Mouse (Mus musculus): ENCODE results near the gene Sv2a. TPM values are rescaled to one million over a fixed set of nuclear protein-coding genes. Genes with fewer than 3 reads are reported as not detected.
"Not testable (repeated sequence)": the region's sequence is repeated elsewhere in the genome, so short reads cannot be mapped to it uniquely, and the experiment has no call there.

Sv2a gene
- polyA plus RNA-seq, 1 experiment from 2014 or later = 10.8 TPM

DNA sequence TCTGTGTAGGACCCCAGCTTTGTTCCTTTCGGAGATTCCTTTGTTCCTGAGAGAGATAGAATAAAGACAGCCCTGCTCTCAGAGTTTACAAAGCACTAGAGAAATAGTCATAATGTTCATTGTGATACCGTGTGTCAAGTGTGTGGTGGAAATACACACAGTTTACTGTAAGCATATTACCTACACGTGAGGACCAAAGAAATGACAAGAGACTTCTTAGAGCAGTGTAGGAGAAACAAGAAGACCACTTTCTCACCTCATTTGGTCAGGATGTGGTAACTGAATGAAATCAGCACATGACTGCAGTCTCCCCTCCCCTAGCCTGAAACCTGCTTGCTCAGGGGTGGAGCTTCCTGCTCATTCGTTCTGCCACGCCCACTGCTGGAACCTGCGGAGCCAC, 17.2 kb downstream of the Sv2a start:
- peak overlapping the region; percentile 44 for H3K9ac ChIP-seq (ENCODE audit: low read depth, low read length)
- ATAC-seq (ENCODE audit: low FRiP score) = peak; percentile 12; the same call in 1 of the 2 replicates

DNA sequence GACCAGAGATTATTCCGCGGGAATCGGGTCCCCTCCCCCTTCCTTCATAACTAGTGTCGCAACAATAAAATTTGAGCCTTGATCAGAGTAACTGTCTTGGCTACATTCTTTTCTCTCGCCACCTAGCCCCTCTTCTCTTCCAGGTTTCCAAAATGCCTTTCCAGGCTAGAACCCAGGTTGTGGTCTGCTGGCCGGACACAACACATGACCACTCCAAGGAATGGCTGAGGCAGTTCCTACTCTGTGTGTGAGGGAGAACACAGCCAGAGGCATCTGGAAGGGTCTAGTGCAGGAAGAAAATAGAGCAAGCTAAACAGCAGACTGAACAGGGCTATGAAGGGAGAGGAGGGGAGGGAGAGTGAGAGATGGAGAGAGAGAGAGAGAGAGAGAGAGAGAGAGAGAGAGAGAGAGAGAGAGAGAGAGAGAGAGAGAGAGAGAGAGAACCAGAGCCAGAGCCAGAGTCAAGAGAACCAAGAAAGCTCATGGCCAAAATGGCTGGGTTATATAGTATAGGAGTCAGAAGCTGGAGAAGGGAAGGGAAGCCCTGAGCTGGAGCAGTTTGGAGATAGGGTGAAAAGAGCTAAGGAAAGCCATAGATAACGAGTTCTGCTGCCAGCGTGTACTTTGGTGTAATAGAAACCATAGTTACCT, 17.8 kb downstream of the Sv2a start:
- not testable (repeated sequence) for H3K4me2 ChIP-seq (replicated peaks; ENCODE audit: low read depth, low read length); H3K4me1 ChIP-seq (replicated peaks; ENCODE audit: control insufficient read depth, insufficient read depth, low read length); DNase-seq (ENCODE audit: low spot score); H3K4me3 ChIP-seq (ENCODE audit: low read depth, low read length); H3K9me3 ChIP-seq (ENCODE audit: control insufficient read depth, low read length); H3K27me3 ChIP-seq (ENCODE audit: control insufficient read depth, insufficient read depth, low read length); H3K27ac ChIP-seq (ENCODE audit: low read depth, low read length); H3K9ac ChIP-seq (ENCODE audit: low read depth, low read length); ATAC-seq (ENCODE audit: low FRiP score); H3K36me3 ChIP-seq (ENCODE audit: control insufficient read depth, insufficient read depth, low read length)
- WGBS = 34% methylated on average over 6 of the region's 8 CpGs

More for the DNA sequence above, 17.2 kb downstream of the Sv2a start:
- Histone ChIP-seq H3K9me3 (ENCODE audit: control insufficient read depth, low read length) (no peaks in the 10 kb centered on the region), H3K36me3 (ENCODE audit: control insufficient read depth, insufficient read depth, low read length) (no peaks in the 10 kb centered on the region), H3K4me1 (replicated peaks; ENCODE audit: control insufficient read depth, insufficient read depth, low read length) (peaks cover 4% of the 10 kb centered on the region; the same call in 1 of the 2 replicates), H3K27ac (ENCODE audit: low read depth, low read length) (no peak overlapping the region), H3K27me3 (ENCODE audit: control insufficient read depth, insufficient read depth, low read length) (no peaks in the 10 kb centered on the region), H3K4me2 (replicated peaks; ENCODE audit: low read depth, low read length) (peak overlapping the region; percentile 92), H3K4me3 (ENCODE audit: low read depth, low read length) (no peak overlapping the region)
- WGBS = 6% methylated on average over 6 of the region's 6 CpGs
- no peak for DNase-seq (ENCODE audit: low spot score)

DNA sequence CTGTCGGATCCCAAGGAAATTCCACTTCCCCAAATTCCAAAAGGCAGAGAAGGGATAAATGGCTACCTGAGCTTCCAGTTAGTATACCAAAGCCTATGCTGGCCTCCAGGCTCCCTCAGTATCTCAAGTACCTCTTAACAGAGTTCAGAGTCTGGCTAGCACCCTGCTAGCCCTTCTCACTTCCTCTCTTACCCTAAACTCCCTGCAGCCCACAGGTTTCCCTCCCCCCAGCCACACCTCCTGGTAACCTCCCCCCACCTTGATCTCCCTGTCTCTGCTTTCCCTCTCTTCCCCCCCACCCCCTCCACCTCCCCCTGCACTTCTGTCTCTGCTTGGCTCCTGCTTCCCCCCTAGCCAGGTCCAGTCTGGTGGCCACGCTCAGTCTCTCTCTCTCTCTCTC, 18.8 kb downstream of the Sv2a start:
- Histone ChIP-seq H3K27me3 (ENCODE audit: control insufficient read depth, insufficient read depth, low read length) (no peaks in the 10 kb centered on the region), H3K9me3 (ENCODE audit: control insufficient read depth, low read length) (no peaks in the 10 kb centered on the region), H3K4me3 (ENCODE audit: low read depth, low read length) (no peak overlapping the region), H3K4me2 (replicated peaks; ENCODE audit: low read depth, low read length) (no peak overlapping the region), H3K27ac (ENCODE audit: low read depth, low read length) (no peak overlapping the region), H3K36me3 (ENCODE audit: control insufficient read depth, insufficient read depth, low read length) (no peaks in the 10 kb centered on the region), H3K9ac (ENCODE audit: low read depth, low read length) (no peak overlapping the region), H3K4me1 (replicated peaks; ENCODE audit: control insufficient read depth, insufficient read depth, low read length) (peaks cover 4% of the 10 kb centered on the region; the same call in 1 of the 2 replicates)
- DNase-seq (ENCODE audit: low spot score) (no peak), ATAC-seq (ENCODE audit: low FRiP score) (no peak)
- 69% methylated on average over 2 of the region's 2 CpGs for WGBS

GRCm38 (mm10) chr3:96207819-96208218, 26.9 kb downstream of the Sv2a start:
- no peak overlapping the region for H3K4me3 ChIP-seq (ENCODE audit: low read depth, low read length)
- no peaks in the 10 kb centered on the region for H3K9me3 ChIP-seq (ENCODE audit: control insufficient read depth, low read length)
- DNase-seq (ENCODE audit: low spot score) = no peak
- WGBS = 87% methylated on average over 3 of the region's 3 CpGs
- no peak overlapping the region for H3K4me2 ChIP-seq (replicated peaks; ENCODE audit: low read depth, low read length)
- no peak overlapping the region for H3K9ac ChIP-seq (ENCODE audit: low read depth, low read length)
- H3K36me3 ChIP-seq (ENCODE audit: control insufficient read depth, insufficient read depth, low read length) = no peaks in the 10 kb centered on the region
- no peaks in the 10 kb centered on the region for H3K4me1 ChIP-seq (replicated peaks; ENCODE audit: control insufficient read depth, insufficient read depth, low read length)
- ATAC-seq (ENCODE audit: low FRiP score) = no peak
- no peak overlapping the region for H3K27ac ChIP-seq (ENCODE audit: low read depth, low read length)
- no peaks in the 10 kb centered on the region for H3K27me3 ChIP-seq (ENCODE audit: control insufficient read depth, insufficient read depth, low read length)

DNA sequence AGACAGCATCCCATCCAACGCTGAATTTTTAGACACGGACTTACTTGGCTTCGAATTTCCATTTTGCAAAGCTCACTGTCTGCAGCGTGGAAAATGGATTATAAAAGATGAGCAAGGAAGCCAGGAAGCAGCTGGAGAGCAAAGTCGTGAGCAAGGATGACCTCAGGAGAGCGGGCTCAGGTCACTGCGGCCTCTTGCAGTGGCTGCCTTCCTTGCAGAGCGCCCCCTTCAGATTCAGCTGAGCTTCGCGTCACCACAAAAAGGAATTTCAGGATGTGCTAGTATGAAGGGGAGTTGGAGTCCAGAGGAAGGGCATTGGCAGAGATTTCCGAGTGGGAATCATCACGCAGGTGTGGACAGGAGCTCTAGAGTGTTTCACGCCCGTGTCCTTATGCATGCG, 28.3 kb downstream of the Sv2a start:
- Histone ChIP-seq H3K27ac (ENCODE audit: low read depth, low read length) (no peak overlapping the region), H3K36me3 (ENCODE audit: control insufficient read depth, insufficient read depth, low read length) (no peaks in the 10 kb centered on the region), H3K27me3 (ENCODE audit: control insufficient read depth, insufficient read depth, low read length) (no peaks in the 10 kb centered on the region), H3K4me2 (replicated peaks; ENCODE audit: low read depth, low read length) (no peak overlapping the region), H3K4me1 (replicated peaks; ENCODE audit: control insufficient read depth, insufficient read depth, low read length) (no peaks in the 10 kb centered on the region), H3K9me3 (ENCODE audit: control insufficient read depth, low read length) (no peaks in the 10 kb centered on the region), H3K4me3 (ENCODE audit: low read depth, low read length) (no peak overlapping the region), H3K9ac (ENCODE audit: low read depth, low read length) (no peak overlapping the region)
- ATAC-seq (ENCODE audit: low FRiP score) (no peak), DNase-seq (ENCODE audit: low spot score) (peak; percentile 22)
- WGBS = 22% methylated on average over 15 of the region's 15 CpGs

GRCm38 (mm10) chr3:96219191-96219641, 38.3 kb downstream of the Sv2a start:
- DNase-seq (ENCODE audit: low spot score) (no peak), ATAC-seq (ENCODE audit: low FRiP score) (peak; percentile 47)
- H3K36me3 ChIP-seq (ENCODE audit: control insufficient read depth, insufficient read depth, low read length) = no peaks in the 10 kb centered on the region
- peak overlapping the region; percentile 62 for H3K4me3 ChIP-seq (ENCODE audit: low read depth, low read length)
- H3K9ac ChIP-seq (ENCODE audit: low read depth, low read length) = peak overlapping the region; percentile 84
- H3K4me1 ChIP-seq (replicated peaks; ENCODE audit: control insufficient read depth, insufficient read depth, low read length) = peaks cover 6% of the 10 kb centered on the region
- H3K9me3 ChIP-seq (ENCODE audit: control insufficient read depth, low read length) = no peaks in the 10 kb centered on the region
- H3K27me3 ChIP-seq (ENCODE audit: control insufficient read depth, insufficient read depth, low read length) = no peaks in the 10 kb centered on the region
- H3K27ac ChIP-seq (ENCODE audit: low read depth, low read length) = peak overlapping the region; percentile 96
- under 1% methylated on average over 12 of the region's 12 CpGs for WGBS
- peak overlapping the region; percentile 87 for H3K4me2 ChIP-seq (replicated peaks; ENCODE audit: low read depth, low read length)

DNA sequence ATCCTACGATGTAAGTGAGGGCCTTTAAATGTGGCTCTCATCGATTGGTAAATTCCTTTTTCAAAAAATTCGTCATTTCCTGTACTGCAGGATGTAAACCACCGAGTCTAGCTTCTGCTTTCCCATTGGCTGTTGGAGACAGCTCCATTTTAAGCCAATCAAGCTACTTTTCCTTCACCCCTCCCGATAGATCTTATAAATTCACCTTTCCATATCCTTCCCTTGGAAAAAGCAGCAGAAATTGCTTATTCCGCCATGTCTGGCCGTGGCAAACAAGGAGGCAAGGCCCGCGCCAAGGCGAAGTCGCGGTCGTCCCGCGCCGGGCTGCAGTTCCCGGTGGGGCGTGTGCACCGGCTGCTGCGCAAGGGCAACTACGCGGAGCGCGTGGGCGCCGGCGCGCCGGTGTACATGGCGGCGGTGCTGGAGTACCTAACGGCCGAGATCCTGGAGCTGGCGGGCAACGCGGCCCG, 38.7 kb downstream of the Sv2a start, which contains the start of the genes Bola1 and Hist2h2ab:
TSS of gene Bola1 (minus strand) at position 49 of the 470 bp plus-strand sequence.
TSS of gene Hist2h2ab (plus strand) at position 205 of the 470 bp plus-strand sequence.
- Histone ChIP-seq H3K27ac (ENCODE audit: low read depth, low read length) (peak within 1 kb of the TSS; percentile 96), H3K9me3 (ENCODE audit: control insufficient read depth, low read length) (no peaks in the 10 kb centered on the region), H3K27me3 (ENCODE audit: control insufficient read depth, insufficient read depth, low read length) (no peaks in the 10 kb centered on the region), H3K36me3 (ENCODE audit: control insufficient read depth, insufficient read depth, low read length) (no peaks in the 10 kb centered on the region), H3K9ac (ENCODE audit: low read depth, low read length) (peak within 1 kb of the TSS; percentile 84), H3K4me2 (replicated peaks; ENCODE audit: low read depth, low read length) (peak within 1 kb of the TSS; percentile 87), H3K4me1 (replicated peaks; ENCODE audit: control insufficient read depth, insufficient read depth, low read length) (peaks cover 6% of the 10 kb centered on the region), H3K4me3 (ENCODE audit: low read depth, low read length) (peak within 1 kb of the TSS; percentile 62)
- whole genome bisulfite sequencing = under 1% methylated on average over 37 of the region's 37 CpGs
- ATAC-seq (ENCODE audit: low FRiP score) = peak; percentile 88
- peak; percentile 76 for DNase-seq (ENCODE audit: low spot score)

DNA sequence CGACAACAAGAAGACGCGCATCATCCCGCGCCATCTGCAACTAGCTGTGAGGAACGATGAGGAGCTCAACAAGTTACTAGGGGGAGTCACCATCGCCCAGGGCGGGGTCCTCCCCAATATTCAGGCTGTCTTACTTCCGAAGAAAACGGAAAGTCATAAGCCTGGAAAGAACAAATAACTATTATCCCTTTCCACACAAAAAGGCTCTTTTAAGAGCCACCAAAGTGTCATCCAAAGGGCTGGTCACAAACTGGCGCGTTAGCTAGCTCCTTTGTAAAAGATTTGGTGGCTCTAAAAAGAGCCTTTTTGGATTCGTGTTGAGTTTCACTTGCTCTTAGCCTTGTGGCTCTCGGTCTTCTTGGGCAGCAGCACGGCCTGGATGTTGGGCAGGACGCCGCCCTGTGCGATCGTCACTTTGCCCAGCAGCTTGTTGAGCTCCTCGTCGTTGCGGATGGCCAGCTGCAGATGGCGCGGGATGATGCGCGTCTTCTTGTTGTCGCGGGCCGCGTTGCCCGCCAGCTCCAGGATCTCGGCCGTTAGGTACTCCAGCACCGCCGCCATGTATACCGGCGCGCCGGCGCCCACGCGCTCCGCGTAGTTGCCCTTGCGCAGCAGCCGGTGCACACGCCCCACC, 39.3 kb downstream of the Sv2a start:
- DNase-seq (ENCODE audit: low spot score) (peak; percentile 62), ATAC-seq (ENCODE audit: low FRiP score) (peak; percentile 27; the same call in 1 of the 2 replicates)
- Histone ChIP-seq H3K9ac (ENCODE audit: low read depth, low read length) (peak overlapping the region; percentile 84), H3K4me2 (replicated peaks; ENCODE audit: low read depth, low read length) (peak overlapping the region; percentile 87), H3K4me3 (ENCODE audit: low read depth, low read length) (peak overlapping the region; percentile 62), H3K27ac (ENCODE audit: low read depth, low read length) (peak overlapping the region; percentile 96)
- not testable (repeated sequence) for H3K36me3 ChIP-seq (ENCODE audit: control insufficient read depth, insufficient read depth, low read length); H3K9me3 ChIP-seq (ENCODE audit: control insufficient read depth, low read length); H3K4me1 ChIP-seq (replicated peaks; ENCODE audit: control insufficient read depth, insufficient read depth, low read length); H3K27me3 ChIP-seq (ENCODE audit: control insufficient read depth, insufficient read depth, low read length)
- WGBS = under 1% methylated on average over 27 of the region's 47 CpGs
